Mouse (Mus musculus): ENCODE data around the gene Gm29797. TPM values are rescaled to one million over a fixed set of nuclear protein-coding genes. Genes with fewer than 3 reads are reported as not detected.

Gene Gm29797
- total and polyA plus RNA-seq, 3 experiments = 0.34 TPM; not detected in 2

DNA sequence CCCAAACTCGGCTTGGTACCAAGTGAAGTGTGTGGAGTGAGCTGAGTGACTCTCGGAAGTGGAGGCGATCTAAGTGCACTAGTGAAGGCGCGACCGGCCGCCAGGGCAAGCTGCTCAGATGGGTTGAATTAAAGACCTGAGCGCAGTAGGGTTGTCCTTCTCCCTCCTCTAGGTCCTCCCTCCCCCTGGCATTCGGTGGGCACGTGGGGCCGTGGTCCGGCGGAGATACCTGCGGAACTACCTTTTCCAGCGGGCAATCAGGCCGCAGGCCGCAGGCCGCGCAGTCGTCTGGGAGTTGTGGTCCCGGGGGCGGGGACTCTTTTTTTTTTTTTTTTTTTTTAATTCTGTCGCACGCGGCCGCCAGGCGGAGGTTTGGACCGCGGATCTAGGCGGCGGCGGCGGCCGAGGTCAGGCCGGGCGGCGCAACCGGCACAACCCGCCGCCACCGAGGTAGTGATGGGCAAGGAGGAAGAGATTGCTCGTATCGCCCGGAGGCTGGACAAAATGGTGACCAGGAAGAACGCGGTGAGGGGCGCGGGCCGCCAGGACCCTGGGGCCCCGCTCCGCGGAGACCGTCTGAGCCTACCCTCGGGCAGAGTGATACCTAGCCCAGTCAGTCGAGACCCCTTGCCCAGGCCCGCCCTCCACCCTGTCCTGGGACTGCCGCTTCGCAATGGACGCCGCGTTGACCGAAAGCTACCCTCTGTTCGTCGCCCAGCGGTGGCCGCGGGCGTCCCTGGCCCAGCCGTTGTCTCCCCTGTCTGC lies 23.3 kb downstream of the Gm29797 start, which contains the start of gene Tcea2:
Gene Tcea2 (plus strand): TSS at position 360 of the 765 bp plus-strand sequence.
- TF ChIP-seq ELF1 (IDR thresholded peaks at IDR 0.05; ENCODE audit: low read depth, low read length) = peak; percentile 69
- peak; percentile 21 for TF ChIP-seq RAD21 (IDR thresholded peaks at IDR 0.05; ENCODE audit: low read depth, low read length)
- TF ChIP-seq SIN3A (IDR thresholded peaks at IDR 0.05; ENCODE audit: low read length) = no peak; the same call in 1 of the 2 replicates
- TF ChIP-seq ETS1 (conservative IDR thresholded peaks at IDR 0.05; ENCODE audit: low read depth, low read length) = no peak; the same call in 1 of the 2 replicates
- TF ChIP-seq PAX5 (IDR thresholded peaks at IDR 0.05; ENCODE audit: low read length) = no peak
- no peak for TF ChIP-seq GABPA (IDR thresholded peaks at IDR 0.05; ENCODE audit: insufficient replicate concordance, low read depth, low read length)
- peak; percentile 31 for TF ChIP-seq SMC3 (IDR thresholded peaks at IDR 0.05; ENCODE audit: low read depth, low read length)
- no peak for TF ChIP-seq JUN (IDR thresholded peaks at IDR 0.05; ENCODE audit: insufficient read depth, low read depth, low read length)
- peak; percentile 99 for TF ChIP-seq ZNF384 (IDR thresholded peaks at IDR 0.05; ENCODE audit: low read depth, low read length)
- peak; percentile 63; the same call in 1 of the 2 replicates for TF ChIP-seq UBTF (IDR thresholded peaks at IDR 0.05; ENCODE audit: low read depth, low read length)
- no peak for TF ChIP-seq MEF2A (IDR thresholded peaks at IDR 0.05; ENCODE audit: borderline replicate concordance, low read depth, low read length)
- no peak for TF ChIP-seq E2F4 (IDR thresholded peaks at IDR 0.05; ENCODE audit: insufficient replicate concordance, low read depth, low read length)
- peak; percentile 60; the same call in 1 of the 2 replicates for TF ChIP-seq KAT2A (IDR thresholded peaks at IDR 0.05; ENCODE audit: insufficient replicate concordance, low read length)
- peak; percentile 70 for TF ChIP-seq TCF12 (IDR thresholded peaks at IDR 0.05; ENCODE audit: low read depth, low read length)
- peak; percentile 4; the same call in 1 of the 2 replicates for TF ChIP-seq ZMIZ1 (IDR thresholded peaks at IDR 0.05; ENCODE audit: low read depth, low read length)
- peak; percentile 84 for TF ChIP-seq POLR2A (IDR thresholded peaks at IDR 0.05; ENCODE audit: low read depth, low read length)
- peak; percentile 83 for TF ChIP-seq BHLHE40 (IDR thresholded peaks at IDR 0.05; ENCODE audit: low read depth, low read length)
- TF ChIP-seq POLR2AphosphoS2 (IDR thresholded peaks at IDR 0.05; ENCODE audit: low read depth, low read length) = no peak
- TF ChIP-seq MXI1 (IDR thresholded peaks at IDR 0.05; ENCODE audit: low read depth, low read length) = peak; percentile 90
- no peak for TF ChIP-seq ZC3H11A (IDR thresholded peaks at IDR 0.05; ENCODE audit: low read depth, low read length)
- no peak for TF ChIP-seq EP300 (IDR thresholded peaks at IDR 0.05; ENCODE audit: low read length)
- TF ChIP-seq USF2 (conservative IDR thresholded peaks at IDR 0.05; ENCODE audit: low read depth, low read length) = no peak
- no peak for TF ChIP-seq JUND (conservative IDR thresholded peaks at IDR 0.05; ENCODE audit: low read depth, low read length)
- peak; percentile 83 for TF ChIP-seq NELFE (IDR thresholded peaks at IDR 0.05; ENCODE audit: low read depth, low read length)
- TF ChIP-seq TBP (conservative IDR thresholded peaks at IDR 0.05; ENCODE audit: low read depth, low read length) = 0 out of 2 replicates have a peak, but pooled peaks have one; percentile 6
- peak; percentile 90 for TF ChIP-seq HCFC1 (IDR thresholded peaks at IDR 0.05; ENCODE audit: low read depth, low read length)
- peak; percentile 36; the same call in 1 of the 2 replicates for TF ChIP-seq IRF4 (IDR thresholded peaks at IDR 0.05; ENCODE audit: low read depth, low read length)
- no peak for TF ChIP-seq RCOR1 (conservative IDR thresholded peaks at IDR 0.05; ENCODE audit: low read depth, low read length)
- TF ChIP-seq CTCF (conservative IDR thresholded peaks at IDR 0.05 in 1 of 2, IDR thresholded peaks at IDR 0.05 in 1 of 2; ENCODE audit: low read depth in 2 of 2, low read length in 2 of 2) = peak in 1 of 2 experiments; percentile 45; a peak in 2 of 4 replicates
- TF ChIP-seq USF1 (IDR thresholded peaks at IDR 0.05; ENCODE audit: low read depth, low read length) = peak; percentile 55
- no peak for TF ChIP-seq ZKSCAN1 (IDR thresholded peaks at IDR 0.05; ENCODE audit: borderline replicate concordance, low read depth, low read length)
- peak; percentile 79 for TF ChIP-seq MAX (IDR thresholded peaks at IDR 0.05; ENCODE audit: low read length)
- no peak for TF ChIP-seq CHD1 (IDR thresholded peaks at IDR 0.05; ENCODE audit: low read depth, low read length)
- TF ChIP-seq MAFK (IDR thresholded peaks at IDR 0.05; ENCODE audit: insufficient replicate concordance, low read length) = no peak
- peak; percentile 79; the same call in 1 of the 2 replicates for TF ChIP-seq MYC (IDR thresholded peaks at IDR 0.05; ENCODE audit: low read depth, low read length)
- TF ChIP-seq CHD2 (IDR thresholded peaks at IDR 0.05; ENCODE audit: low read length) = peak; percentile 22; the same call in 1 of the 2 replicates
- peak; percentile 44; the same call in 1 of the 2 replicates for TF ChIP-seq NRF1 (IDR thresholded peaks at IDR 0.05; ENCODE audit: low read depth, low read length)
- TF ChIP-seq MAZ (IDR thresholded peaks at IDR 0.05; ENCODE audit: low read depth, low read length) = no peak; the same call in 1 of the 2 replicates

More for the DNA sequence above, 23.3 kb downstream of the Gm29797 start, which contains the start of gene Tcea2:
- H3K27me3 ChIP-seq (replicated peaks) = no peaks in the 10 kb centered on the region
- in situ Hi-C loops (cut with MboI; ENCODE audit: low pct_ligation_motif_present, low pct_unique_long_range_greater_than_20kb, low sequenced_read_pairs) (loop anchor here (5.0 kb wide), 1 partner anchor 38 kb away; no protein-coding TSS in a partner anchor), dilution Hi-C loops (cut with MboI; ENCODE audit: extremely low pct_ligation_motif_present, extremely low pct_unique_long_range_greater_than_20kb, low sequenced_read_pairs) (no loop called here)
- H3K4me2 ChIP-seq (ENCODE audit: insufficient read depth, low read depth, poor library complexity, severe bottlenecking) = peak within 1 kb of the TSS; percentile 63
- peak within 1 kb of the TSS; percentile 62 for H3K9ac ChIP-seq (ENCODE audit: insufficient read depth, low read depth)
- peaks cover 0 to 15% of the 10 kb centered on the region in 2 experiments for H3K36me3 ChIP-seq (replicated peaks in 1 of 2; ENCODE audit: control insufficient read depth in 1 of 2, insufficient read depth in 1 of 2, low read length in 1 of 2)
- H3K27ac ChIP-seq (ENCODE audit: insufficient read depth, low read depth) = peak within 1 kb of the TSS; percentile 23; the same call in 1 of the 2 replicates
- no peaks in the 10 kb centered on the region for H3K9me3 ChIP-seq (replicated peaks; ENCODE audit: low read length)
- peak; percentile 66 for DNase-seq (ENCODE audit: extremely low read depth)
- no peaks in the 10 kb centered on the region for H3K79me2 ChIP-seq (replicated peaks; ENCODE audit: control insufficient read depth, extremely low read depth, insufficient read depth, poor library complexity, severe bottlenecking)
- peak within 1 kb of the TSS; percentile 63 to 77 (median 72) for H3K4me3 ChIP-seq (replicated peaks in 1 of 3; ENCODE audit: low read depth in 2 of 3, low read length in 2 of 3, poor library complexity in 1 of 3)
- peaks cover 21 to 58% of the 10 kb centered on the region in 2 experiments for H3K4me1 ChIP-seq (ENCODE audit: control insufficient read depth in 1 of 2, insufficient read depth in 2 of 2)
